Mouse (Mus musculus): ENCODE data around the gene Fgfr1op. TPM values are rescaled to one million over a fixed set of nuclear protein-coding genes. Genes with fewer than 3 reads are reported as not detected.
"Not testable (repeated sequence)": the region's sequence is repeated elsewhere in the genome, so short reads cannot be mapped to it uniquely, and the experiment has no call there.

Gene Fgfr1op
- polyA plus RNA-seq, 1 experiment from 2014 or later = 24.4 TPM

DNA sequence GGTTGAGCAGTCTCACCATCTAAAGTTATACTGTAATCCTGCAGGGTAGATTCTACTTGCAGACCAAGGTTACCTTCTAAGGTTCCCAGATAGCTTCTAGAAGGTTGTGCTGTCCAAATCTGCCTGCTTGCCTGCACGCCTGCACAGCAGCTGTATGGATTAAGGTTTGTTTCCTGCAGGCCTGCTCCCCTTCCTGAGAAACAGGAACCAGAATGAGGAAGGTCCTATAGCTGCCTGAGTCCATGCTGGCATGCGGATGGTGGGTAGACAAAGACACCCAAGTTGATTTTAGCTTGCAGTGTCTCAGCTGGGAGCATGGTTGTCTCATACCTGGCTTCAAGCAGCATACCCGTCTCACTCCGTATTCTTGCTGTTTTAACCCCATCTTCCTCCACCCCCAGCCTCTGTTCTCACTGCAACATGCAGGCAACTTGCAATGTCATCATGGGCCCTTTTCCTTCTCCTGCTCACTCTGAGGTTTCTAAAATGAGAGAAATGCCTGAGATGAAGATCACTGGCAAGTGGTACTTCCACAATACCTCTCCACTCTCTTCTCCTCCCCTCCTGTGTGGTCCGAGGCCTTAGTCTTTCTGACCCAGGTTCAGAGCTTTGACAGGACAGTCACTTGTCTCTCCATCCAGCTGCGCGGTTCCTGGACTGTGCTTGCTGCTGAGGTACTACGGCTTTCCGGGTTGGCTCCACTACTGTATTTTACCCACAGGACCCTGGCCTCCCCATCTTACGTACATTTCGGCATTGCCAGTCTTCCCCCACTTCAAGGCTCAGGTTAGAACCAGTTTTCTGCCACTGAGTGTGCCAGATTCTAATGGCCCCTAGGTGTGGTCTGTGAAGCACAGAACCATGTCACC is 34.0 kb downstream of the Fgfr1op start:
- 84% methylated on average over 11 of the region's 11 CpGs for WGBS
- Histone ChIP-seq H3K27me3 (ENCODE audit: control insufficient read depth, insufficient read depth, low read length) (no peaks in the 10 kb centered on the region), H3K27ac (replicated peaks in 1 of 2; ENCODE audit: control insufficient read depth in 1 of 2, insufficient read depth in 1 of 2, low read depth in 2 of 2, low read length in 2 of 2) (no peak overlapping the region), H3K4me3 (ENCODE audit: control insufficient read depth in 1 of 2, insufficient read depth in 1 of 2, low read depth in 1 of 2, low read length in 2 of 2) (no peak overlapping the region), H3K4me2 (ENCODE audit: low read length) (no peak overlapping the region), H3K4me1 (ENCODE audit: control insufficient read depth in 2 of 2, insufficient read depth in 2 of 2, low read length in 2 of 2) (no peaks in the 10 kb centered on the region; a peak in 1 of 4 replicates), H3K36me3 (ENCODE audit: control insufficient read depth, insufficient read depth, low read length) (peaks cover 27% of the 10 kb centered on the region), H3K9ac (ENCODE audit: low read length) (no peak overlapping the region), H3K9me3 (ENCODE audit: control insufficient read depth, low read length) (no peaks in the 10 kb centered on the region)
- no peak for ATAC-seq (ENCODE audit: insufficient number of reproducible peaks, insufficient read depth, low FRiP score, low read depth)

DNA sequence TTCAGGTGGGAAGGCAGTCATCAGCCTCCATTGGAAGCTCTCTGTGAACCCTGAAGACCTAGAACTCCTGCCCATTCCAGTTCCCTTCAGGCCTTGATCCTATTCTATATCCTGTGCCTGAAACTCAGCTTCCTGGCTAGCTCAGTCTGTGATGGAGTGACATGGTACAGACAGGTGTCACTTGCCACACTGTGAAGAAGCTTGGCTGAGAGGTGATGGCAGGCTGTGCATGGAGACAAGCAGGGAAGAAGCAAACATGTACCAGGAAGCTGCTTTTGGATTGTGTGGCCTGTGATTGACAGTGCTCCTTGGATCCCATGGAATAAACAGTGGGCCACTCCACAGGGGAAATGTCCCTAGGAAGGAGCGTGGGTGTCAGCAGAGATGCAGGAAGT is 34.6 kb downstream of the Fgfr1op start:
- Histone ChIP-seq H3K9ac (ENCODE audit: low read length) (no peak overlapping the region), H3K4me2 (ENCODE audit: low read length) (no peak overlapping the region), H3K27ac (replicated peaks in 1 of 2; ENCODE audit: control insufficient read depth in 1 of 2, insufficient read depth in 1 of 2, low read depth in 2 of 2, low read length in 2 of 2) (no peak overlapping the region), H3K4me3 (ENCODE audit: control insufficient read depth in 1 of 2, insufficient read depth in 1 of 2, low read depth in 1 of 2, low read length in 2 of 2) (no peak overlapping the region), H3K36me3 (ENCODE audit: control insufficient read depth, insufficient read depth, low read length) (peaks cover 21% of the 10 kb centered on the region), H3K9me3 (ENCODE audit: control insufficient read depth, low read length) (no peaks in the 10 kb centered on the region), H3K4me1 (ENCODE audit: control insufficient read depth in 2 of 2, insufficient read depth in 2 of 2, low read length in 2 of 2) (no peaks in the 10 kb centered on the region), H3K27me3 (ENCODE audit: control insufficient read depth, insufficient read depth, low read length) (no peaks in the 10 kb centered on the region)
- 83% methylated on average over 1 of the region's 1 CpGs for WGBS
- no peak for ATAC-seq (ENCODE audit: insufficient number of reproducible peaks, insufficient read depth, low FRiP score, low read depth)

DNA sequence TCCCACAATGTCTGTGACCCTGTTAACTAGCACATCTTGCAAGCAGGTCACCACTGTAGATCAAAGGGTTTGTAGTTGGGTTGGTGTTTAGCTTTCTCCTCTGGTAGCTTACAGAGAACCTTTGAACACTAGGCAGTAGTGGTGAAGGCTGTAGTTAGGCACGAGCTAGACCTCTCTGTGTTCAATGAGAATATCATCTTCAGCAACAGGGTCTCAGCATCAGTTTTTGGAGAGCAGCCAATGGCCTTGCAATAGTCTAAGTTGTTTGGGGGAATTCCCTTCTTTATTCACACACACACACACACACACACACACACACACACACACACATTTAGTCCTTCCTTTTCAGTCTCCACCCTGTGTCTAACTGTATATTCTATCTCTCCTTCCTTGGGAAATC is 38.2 kb downstream of the Fgfr1op start:
- H3K9me3 ChIP-seq (ENCODE audit: control insufficient read depth, low read length) = no peaks in the 10 kb centered on the region
- H3K36me3 ChIP-seq (ENCODE audit: control insufficient read depth, insufficient read depth, low read length) = no peaks in the 10 kb centered on the region
- no peak overlapping the region for H3K27ac ChIP-seq (replicated peaks in 1 of 2; ENCODE audit: control insufficient read depth in 1 of 2, insufficient read depth in 1 of 2, low read depth in 2 of 2, low read length in 2 of 2)
- no peaks in the 10 kb centered on the region for H3K27me3 ChIP-seq (ENCODE audit: control insufficient read depth, insufficient read depth, low read length)
- WGBS = 71% methylated on average over 1 of the region's 1 CpGs
- H3K4me2 ChIP-seq (ENCODE audit: low read length) = no peak overlapping the region
- no peak overlapping the region for H3K9ac ChIP-seq (ENCODE audit: low read length)
- no peak for ATAC-seq (ENCODE audit: insufficient number of reproducible peaks, insufficient read depth, low FRiP score, low read depth)
- no peaks in the 10 kb centered on the region for H3K4me1 ChIP-seq (ENCODE audit: control insufficient read depth in 2 of 2, insufficient read depth in 2 of 2, low read length in 2 of 2)
- no peak overlapping the region for H3K4me3 ChIP-seq (ENCODE audit: control insufficient read depth in 1 of 2, insufficient read depth in 1 of 2, low read depth in 1 of 2, low read length in 2 of 2)

DNA sequence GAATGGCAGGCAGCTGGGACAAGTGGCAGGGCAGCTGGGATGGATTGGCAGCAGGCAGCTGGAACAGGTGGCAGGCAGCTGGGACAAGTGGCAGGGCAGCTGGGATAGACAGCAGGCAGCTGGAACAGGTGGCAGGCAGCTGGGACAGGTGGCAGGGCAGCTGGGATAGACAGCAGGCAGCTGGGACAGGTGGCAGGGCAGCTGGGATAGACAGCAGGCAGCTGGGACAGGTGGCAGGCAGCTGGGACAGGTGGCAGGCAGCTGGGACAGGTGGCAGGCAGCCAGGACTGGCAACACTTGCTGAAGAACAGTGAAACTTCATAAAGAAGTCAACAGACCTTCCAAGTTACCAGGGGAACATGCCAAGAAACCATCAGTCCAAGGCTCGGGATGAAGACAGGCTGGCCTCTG is 39.9 kb downstream of the Fgfr1op start:
- 65% methylated on average over 1 of the region's 1 CpGs for WGBS
- H3K4me1 ChIP-seq (ENCODE audit: control insufficient read depth in 2 of 2, insufficient read depth in 2 of 2, low read length in 2 of 2); H3K9me3 ChIP-seq (ENCODE audit: control insufficient read depth, low read length): not testable (repeated sequence)

DNA sequence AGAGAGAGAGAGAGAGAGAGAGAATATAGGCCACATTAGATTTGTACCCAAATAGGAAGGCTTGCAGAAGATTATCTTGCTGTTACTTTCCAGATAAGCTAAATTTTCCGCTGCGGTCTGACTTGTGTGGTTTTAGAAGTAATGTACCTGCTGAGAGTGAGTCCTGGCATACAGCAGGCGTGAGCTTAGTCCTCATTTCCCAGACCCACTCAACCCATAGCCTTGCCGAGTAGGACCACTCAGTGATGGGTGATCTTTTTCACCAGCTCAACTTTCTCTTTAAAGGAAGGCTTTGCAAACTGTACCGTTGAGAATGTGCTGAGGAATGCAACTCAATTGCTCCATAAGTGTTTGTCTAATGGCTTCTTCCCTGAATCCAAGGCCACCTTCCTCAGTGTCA is 41.4 kb downstream of the Fgfr1op start:
- Histone ChIP-seq H3K4me1 (ENCODE audit: control insufficient read depth in 2 of 2, insufficient read depth in 2 of 2, low read length in 2 of 2) (no peaks in the 10 kb centered on the region), H3K36me3 (ENCODE audit: control insufficient read depth, insufficient read depth, low read length) (no peaks in the 10 kb centered on the region), H3K9ac (ENCODE audit: low read length) (no peak overlapping the region), H3K27ac (replicated peaks in 1 of 2; ENCODE audit: control insufficient read depth in 1 of 2, insufficient read depth in 1 of 2, low read depth in 2 of 2, low read length in 2 of 2) (no peak overlapping the region), H3K27me3 (ENCODE audit: control insufficient read depth, insufficient read depth, low read length) (no peaks in the 10 kb centered on the region), H3K4me2 (ENCODE audit: low read length) (no peak overlapping the region), H3K4me3 (ENCODE audit: control insufficient read depth in 1 of 2, insufficient read depth in 1 of 2, low read depth in 1 of 2, low read length in 2 of 2) (no peak overlapping the region), H3K9me3 (ENCODE audit: control insufficient read depth, low read length) (no peaks in the 10 kb centered on the region)
- no peak for ATAC-seq (ENCODE audit: insufficient number of reproducible peaks, insufficient read depth, low FRiP score, low read depth)
- WGBS = 58% methylated on average over 5 of the region's 5 CpGs

More for the DNA sequence above, 39.9 kb downstream of the Fgfr1op start:
- H3K27ac ChIP-seq (replicated peaks in 1 of 2; ENCODE audit: control insufficient read depth in 1 of 2, insufficient read depth in 1 of 2, low read depth in 2 of 2, low read length in 2 of 2); ATAC-seq (ENCODE audit: insufficient number of reproducible peaks, insufficient read depth, low FRiP score, low read depth); H3K4me2 ChIP-seq (ENCODE audit: low read length); H3K27me3 ChIP-seq (ENCODE audit: control insufficient read depth, insufficient read depth, low read length); H3K36me3 ChIP-seq (ENCODE audit: control insufficient read depth, insufficient read depth, low read length); H3K4me3 ChIP-seq (ENCODE audit: control insufficient read depth in 1 of 2, insufficient read depth in 1 of 2, low read depth in 1 of 2, low read length in 2 of 2); H3K9ac ChIP-seq (ENCODE audit: low read length): not testable (repeated sequence)

DNA sequence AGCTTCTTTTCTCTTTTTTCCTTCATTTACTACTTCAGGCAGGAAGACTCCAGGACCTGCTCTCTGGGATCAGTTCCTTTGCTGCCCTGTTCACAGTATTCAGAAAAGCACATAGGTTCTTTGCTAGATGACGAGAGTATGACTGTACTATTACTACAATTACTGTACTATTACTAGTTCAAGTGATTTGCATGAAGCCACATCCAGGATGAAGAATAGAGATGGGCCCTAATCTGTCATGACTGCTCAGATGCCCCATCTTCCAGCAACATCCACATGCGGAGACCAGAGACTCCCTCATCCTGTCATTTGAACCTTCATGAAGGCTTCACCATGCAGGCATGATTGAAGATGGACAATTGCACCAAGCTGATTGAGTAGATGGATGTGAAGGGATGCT is 44.4 kb downstream of the Fgfr1op start:
- Histone ChIP-seq H3K27me3 (ENCODE audit: control insufficient read depth, insufficient read depth, low read length) (no peaks in the 10 kb centered on the region), H3K4me3 (ENCODE audit: control insufficient read depth in 1 of 2, insufficient read depth in 1 of 2, low read depth in 1 of 2, low read length in 2 of 2) (no peak overlapping the region), H3K9me3 (ENCODE audit: control insufficient read depth, low read length) (no peaks in the 10 kb centered on the region), H3K4me2 (ENCODE audit: low read length) (no peak overlapping the region), H3K4me1 (ENCODE audit: control insufficient read depth in 2 of 2, insufficient read depth in 2 of 2, low read length in 2 of 2) (no peaks in the 10 kb centered on the region), H3K9ac (ENCODE audit: low read length) (no peak overlapping the region), H3K36me3 (ENCODE audit: control insufficient read depth, insufficient read depth, low read length) (no peaks in the 10 kb centered on the region), H3K27ac (replicated peaks in 1 of 2; ENCODE audit: control insufficient read depth in 1 of 2, insufficient read depth in 1 of 2, low read depth in 2 of 2, low read length in 2 of 2) (no peak overlapping the region)
- no peak for ATAC-seq (ENCODE audit: insufficient number of reproducible peaks, insufficient read depth, low FRiP score, low read depth)
- WGBS = 78% methylated on average over 2 of the region's 2 CpGs

DNA sequence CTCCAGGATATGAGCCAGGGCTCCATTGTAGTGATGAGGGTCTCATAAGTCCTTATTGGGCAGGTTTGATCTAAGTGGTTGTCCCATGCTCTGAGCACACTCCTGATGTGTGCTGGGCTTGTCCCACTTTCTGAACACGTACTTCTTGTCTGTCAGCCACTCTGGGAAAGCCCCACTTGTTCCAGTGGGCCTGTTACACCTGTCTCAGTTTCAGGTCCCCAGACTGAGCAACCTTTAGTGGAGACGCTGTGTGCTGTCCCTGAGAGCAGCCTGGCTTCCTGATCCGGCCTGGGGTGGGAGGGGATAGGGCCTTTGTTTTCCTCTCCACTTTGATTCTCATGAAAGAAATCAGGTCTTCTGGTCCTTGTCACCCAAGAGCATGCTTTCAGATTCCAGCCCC is 44.9 kb downstream of the Fgfr1op start:
- Histone ChIP-seq H3K4me2 (ENCODE audit: low read length) (no peak overlapping the region), H3K9ac (ENCODE audit: low read length) (no peak overlapping the region), H3K4me3 (ENCODE audit: control insufficient read depth in 1 of 2, insufficient read depth in 1 of 2, low read depth in 1 of 2, low read length in 2 of 2) (no peak overlapping the region), H3K9me3 (ENCODE audit: control insufficient read depth, low read length) (no peaks in the 10 kb centered on the region), H3K27ac (replicated peaks in 1 of 2; ENCODE audit: control insufficient read depth in 1 of 2, insufficient read depth in 1 of 2, low read depth in 2 of 2, low read length in 2 of 2) (no peak overlapping the region), H3K4me1 (ENCODE audit: control insufficient read depth in 2 of 2, insufficient read depth in 2 of 2, low read length in 2 of 2) (no peaks in the 10 kb centered on the region), H3K27me3 (ENCODE audit: control insufficient read depth, insufficient read depth, low read length) (no peaks in the 10 kb centered on the region), H3K36me3 (ENCODE audit: control insufficient read depth, insufficient read depth, low read length) (no peaks in the 10 kb centered on the region)
- ATAC-seq (ENCODE audit: insufficient number of reproducible peaks, insufficient read depth, low FRiP score, low read depth) = no peak
- WGBS = 59% methylated on average over 3 of the region's 3 CpGs

DNA sequence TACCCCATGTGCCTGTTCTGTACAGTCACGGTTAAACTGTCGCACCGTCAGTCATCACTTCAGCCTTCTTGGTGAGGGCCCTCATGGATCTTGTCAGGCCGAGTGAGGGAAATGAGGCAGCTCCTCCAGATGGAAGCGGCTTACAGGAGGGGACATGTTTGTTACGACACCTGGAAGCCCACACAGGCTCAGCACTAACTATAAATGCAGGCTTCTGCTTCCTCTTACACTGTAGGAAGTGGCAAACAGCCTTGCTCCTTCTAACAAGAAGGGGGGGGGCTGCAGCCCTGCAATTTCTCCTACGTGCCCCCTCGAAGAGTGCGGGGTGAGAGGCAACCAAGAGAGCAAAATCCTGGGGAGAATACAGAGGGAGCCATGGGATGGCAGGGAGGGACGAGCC is 45.4 kb downstream of the Fgfr1op start:
- no peaks in the 10 kb centered on the region for H3K9me3 ChIP-seq (ENCODE audit: control insufficient read depth, low read length)
- H3K36me3 ChIP-seq (ENCODE audit: control insufficient read depth, insufficient read depth, low read length) = no peaks in the 10 kb centered on the region
- no peak overlapping the region for H3K27ac ChIP-seq (replicated peaks in 1 of 2; ENCODE audit: control insufficient read depth in 1 of 2, insufficient read depth in 1 of 2, low read depth in 2 of 2, low read length in 2 of 2)
- H3K27me3 ChIP-seq (ENCODE audit: control insufficient read depth, insufficient read depth, low read length) = no peaks in the 10 kb centered on the region
- H3K4me1 ChIP-seq (ENCODE audit: control insufficient read depth in 2 of 2, insufficient read depth in 2 of 2, low read length in 2 of 2) = no peaks in the 10 kb centered on the region
- 67% methylated on average over 10 of the region's 10 CpGs for WGBS
- H3K9ac ChIP-seq (ENCODE audit: low read length) = no peak overlapping the region
- no peak overlapping the region for H3K4me3 ChIP-seq (ENCODE audit: control insufficient read depth in 1 of 2, insufficient read depth in 1 of 2, low read depth in 1 of 2, low read length in 2 of 2)
- no peak overlapping the region for H3K4me2 ChIP-seq (ENCODE audit: low read length)
- no peak for ATAC-seq (ENCODE audit: insufficient number of reproducible peaks, insufficient read depth, low FRiP score, low read depth)
